Mouse (Mus musculus) liver, embryonic 15.5 days (tissue): ENCODE data around the gene Epn3. TPM values are rescaled to one million over a fixed set of nuclear protein-coding genes. Genes with fewer than 3 reads are reported as not detected.
A peak's percentile ranks its signal among the peaks of the same experiment; 100 is the strongest.

Experiments used
- ATAC-seq: fragments of 200-750 bp; cut with Nextera tagmentation; 2 replicates; pipeline ENCODE4 v1.8.0; 2017; ENCODE audit warnings: moderate number of reproducible peaks, mild to moderate bottlenecking, moderate library complexity; ENCODE audit not compliant: insufficient read depth
- H3K27ac ChIP-seq: fragments of 300-500 bp; sonication (generic); replicated peaks from 2 replicates; pipeline ENCODE4 v1.5.1; 2015; ENCODE audit warnings: mild to moderate bottlenecking, inconsistent platforms
- H3K27me3 ChIP-seq: fragments of 300-500 bp; sonication (generic); 2 replicates; pipeline ENCODE4 v1.6.1; 2015; ENCODE audit warnings: mild to moderate bottlenecking, inconsistent platforms
- H3K36me3 ChIP-seq: fragments of 300-500 bp; sonication (generic); replicated peaks from 2 replicates; pipeline ENCODE4 v1.6.1; 2015; ENCODE audit warnings: moderate library complexity, mild to moderate bottlenecking, inconsistent platforms
- H3K4me1 ChIP-seq: fragments of 300-500 bp; sonication (generic); replicated peaks from 2 replicates; pipeline ENCODE4 v1.6.1; 2015; ENCODE audit warnings: inconsistent platforms
- H3K4me2 ChIP-seq: fragments of 300-500 bp; sonication (generic); 2 replicates; pipeline ENCODE4 v1.6.1; 2015; ENCODE audit warnings: moderate library complexity, mild to moderate bottlenecking, inconsistent platforms
- H3K4me3 ChIP-seq: fragments of 300-500 bp; sonication (generic); replicated peaks from 2 replicates; pipeline ENCODE4 v1.5.1; 2015; ENCODE audit warnings: mild to moderate bottlenecking, inconsistent platforms
- H3K9ac ChIP-seq: fragments of 300-500 bp; sonication (generic); 2 replicates; pipeline ENCODE4 v1.6.1; 2015; ENCODE audit warnings: moderate library complexity, mild to moderate bottlenecking, inconsistent platforms
- H3K9me3 ChIP-seq: fragments of 300-500 bp; sonication (generic); replicated peaks from 2 replicates; pipeline ENCODE4 v1.6.1; 2016; ENCODE audit warnings: inconsistent platforms
- WGBS: fragments of 180-500 bp; shearing (Covaris S2); methylation state at CpG from one replicate; pipeline ENCODE4 v1.1.7; 2015; ENCODE audit warnings: mixed read lengths; ENCODE audit not compliant: insufficient replicate concordance; 5-methylcytosine and 5-hydroxymethylcytosine counted together
- polyA plus RNA-seq: library from polyadenylated mRNA; unstranded; fragments of >200 nt; fragmentation: Nextera tagmentation; extraction: Ambion mirVana; gene quantifications from 2 replicates; pipeline ENCODE4 v1.2.1, GENCODE M21; 2015

The Epn3 gene
- polyA plus RNA-seq, 1 experiment from 2014 or later = 0.09 TPM

DNA sequence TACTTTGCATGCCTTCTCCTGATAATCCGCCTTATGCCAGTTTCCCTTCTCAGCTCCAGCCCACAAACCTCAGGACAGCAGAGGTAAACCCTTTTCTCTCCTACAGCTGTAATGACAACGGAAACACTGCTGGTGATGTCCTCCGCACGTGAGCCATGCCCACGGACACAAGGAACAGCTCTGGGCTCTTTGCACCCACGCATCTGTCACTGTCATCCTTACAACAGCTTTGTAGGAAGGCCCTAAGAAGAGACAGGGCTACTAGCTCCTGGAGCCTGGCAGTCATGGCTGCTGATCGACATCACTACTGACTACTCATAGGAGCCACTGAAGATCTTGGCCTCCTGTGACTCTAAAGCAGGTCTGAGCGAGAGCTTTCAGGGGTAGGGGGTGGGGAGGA lies 33.4 kb upstream of the Epn3 start:
- no peak for ATAC-seq
- Histone ChIP-seq H3K4me2 (no peak overlapping the region), H3K27me3 (no peaks in the 10 kb centered on the region), H3K4me3 (no peak overlapping the region), H3K27ac (no peak overlapping the region), H3K36me3 (no peaks in the 10 kb centered on the region), H3K9me3 (no peaks in the 10 kb centered on the region), H3K4me1 (no peaks in the 10 kb centered on the region), H3K9ac (no peak overlapping the region)
- 61% methylated on average over 8 of the region's 8 CpGs for WGBS

DNA sequence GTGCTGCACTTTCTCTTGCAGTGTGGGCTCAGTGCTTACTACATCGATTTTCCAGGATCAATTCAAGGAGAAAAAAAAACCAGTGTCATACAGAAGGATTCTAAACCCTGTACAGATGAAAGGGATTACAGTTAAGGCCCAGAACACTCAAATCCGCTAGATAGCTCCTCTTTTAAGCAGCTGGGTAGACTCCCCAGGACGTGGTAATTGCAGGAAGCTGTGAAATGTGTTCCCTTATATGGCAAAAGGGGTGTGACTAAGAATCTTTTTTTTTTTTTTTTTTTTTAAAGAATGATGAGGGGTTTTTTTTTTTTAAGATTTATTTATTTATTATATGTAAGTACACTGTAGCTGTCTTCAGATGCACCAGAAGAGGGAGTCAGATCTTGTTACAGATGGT lies 29.1 kb upstream of the Epn3 start:
- ATAC-seq = no peak

DNA sequence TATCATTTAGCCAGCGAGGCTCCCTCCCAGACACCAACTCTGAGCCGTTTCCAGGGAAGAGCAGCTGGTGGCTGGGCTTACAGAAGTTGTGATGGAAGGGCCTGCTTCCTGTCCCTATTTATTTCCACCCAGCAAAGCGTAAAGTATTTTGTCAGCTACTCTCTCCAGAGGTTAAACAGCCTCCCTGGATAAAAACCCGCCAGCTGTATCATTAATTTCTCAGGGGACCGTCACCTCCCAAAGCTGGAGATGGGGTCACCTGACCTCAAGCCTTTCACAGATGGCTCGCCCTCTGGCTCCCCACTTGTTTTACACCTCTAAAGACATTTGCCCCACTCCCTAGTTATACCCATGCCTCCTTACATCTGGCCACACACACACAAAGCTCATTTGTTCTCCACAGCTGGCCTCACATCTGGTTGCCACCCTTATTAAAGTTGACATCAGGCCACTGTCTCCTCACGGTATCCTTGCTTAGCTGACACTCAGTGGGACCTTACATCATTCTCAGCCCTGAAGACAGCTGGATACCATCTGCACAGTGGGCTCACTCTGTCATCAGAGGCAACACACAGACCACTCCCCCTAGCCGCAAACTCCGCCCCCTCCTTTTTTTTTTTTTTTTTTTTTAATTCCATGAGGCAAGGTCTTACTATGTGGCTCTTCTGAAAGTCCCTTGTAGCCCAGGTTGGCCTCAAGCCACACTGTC lies 26.6 kb upstream of the Epn3 start:
- Histone ChIP-seq H3K4me1 (peaks cover 4% of the 10 kb centered on the region), H3K4me2 (no peak overlapping the region), H3K4me3 (no peak overlapping the region), H3K9me3 (no peaks in the 10 kb centered on the region), H3K27ac (no peak overlapping the region), H3K27me3 (peaks cover 14% of the 10 kb centered on the region; the same call in 1 of the 2 replicates), H3K9ac (no peak overlapping the region), H3K36me3 (no peaks in the 10 kb centered on the region)
- no peak for ATAC-seq
- WGBS = 54% methylated on average over 9 of the region's 9 CpGs

More for the DNA sequence above, 29.1 kb upstream of the Epn3 start:
- Histone ChIP-seq H3K27me3 (no peaks in the 10 kb centered on the region), H3K27ac (no peak overlapping the region), H3K4me2 (no peak overlapping the region), H3K9ac (no peak overlapping the region), H3K4me3 (no peak overlapping the region), H3K4me1 (no peaks in the 10 kb centered on the region), H3K9me3 (no peaks in the 10 kb centered on the region), H3K36me3 (no peaks in the 10 kb centered on the region)
- WGBS = 36% methylated on average over 3 of the region's 3 CpGs

DNA sequence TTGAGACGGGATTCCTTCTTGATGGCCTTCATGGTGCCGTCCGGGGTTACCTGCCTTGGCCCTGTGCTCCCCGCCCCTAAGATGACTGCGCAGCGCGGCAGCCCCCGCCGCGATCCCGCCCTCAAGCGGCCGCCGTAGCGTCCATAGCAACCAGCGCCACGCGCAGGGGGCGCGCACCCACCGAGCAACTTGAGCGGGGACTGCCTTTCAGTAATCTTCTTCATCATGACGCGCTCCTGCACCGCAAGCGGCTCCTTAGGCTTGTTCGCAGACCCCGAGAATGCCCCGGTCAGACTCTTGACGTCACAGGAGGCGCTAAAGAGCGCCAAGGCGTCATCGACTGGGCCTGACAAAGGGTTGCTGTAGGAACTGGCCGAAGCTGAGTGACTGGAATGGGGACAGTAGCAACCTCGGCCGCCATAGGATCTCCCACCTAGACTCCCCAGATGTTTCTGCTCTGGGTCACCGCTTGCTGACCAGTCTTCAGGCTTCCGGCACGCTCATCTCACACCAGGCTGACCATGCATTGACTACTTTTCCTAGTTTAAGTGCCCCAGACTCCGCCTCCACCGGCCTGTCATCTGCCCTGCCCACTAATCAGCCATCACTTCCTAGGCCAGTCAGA lies 21.6 kb upstream of the Epn3 start, which contains the start of gene Mycbpap:
Gene Mycbpap, minus strand, starts transcription at position 524 of the 625 bp plus-strand sequence.
- peak within 1 kb of the TSS; percentile 15; the same call in 1 of the 2 replicates for H3K9ac ChIP-seq
- 2% methylated on average over 42 of the region's 42 CpGs for WGBS
- peaks cover 32% of the 10 kb centered on the region for H3K27me3 ChIP-seq

DNA sequence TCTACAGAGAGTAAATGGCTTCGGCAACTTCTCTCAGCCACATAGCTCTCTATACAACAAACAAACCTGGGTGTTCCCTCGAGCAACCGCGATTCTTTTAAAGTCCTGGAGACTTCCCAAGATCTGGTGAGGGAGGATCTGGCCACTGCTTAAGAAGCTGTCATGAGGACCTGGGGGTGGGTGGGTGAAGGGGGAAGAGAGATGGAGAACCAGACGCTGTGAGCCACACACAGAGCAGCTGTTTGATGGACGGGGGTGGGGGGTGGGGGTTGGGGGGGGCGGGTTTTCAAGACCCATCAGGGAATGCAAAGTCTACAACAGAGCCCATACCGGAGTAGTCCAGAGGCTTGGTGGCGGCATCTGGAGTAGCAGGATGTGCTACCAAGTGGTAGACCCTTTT lies 13.7 kb upstream of the Epn3 start:
- no peak overlapping the region for H3K4me3 ChIP-seq
- no peaks in the 10 kb centered on the region for H3K36me3 ChIP-seq
- no peak overlapping the region for H3K4me2 ChIP-seq
- H3K9me3 ChIP-seq = no peaks in the 10 kb centered on the region; the same call in 1 of the 2 replicates
- no peak for ATAC-seq
- WGBS = 44% methylated on average over 9 of the region's 9 CpGs
- H3K9ac ChIP-seq = no peak overlapping the region
- peaks cover 11% of the 10 kb centered on the region; the same call in 1 of the 2 replicates for H3K27me3 ChIP-seq
- H3K4me1 ChIP-seq = no peaks in the 10 kb centered on the region
- H3K27ac ChIP-seq = no peak overlapping the region

More for the DNA sequence above, 21.6 kb upstream of the Epn3 start, which contains the start of gene Mycbpap:
- no peak; the same call in 1 of the 2 replicates for ATAC-seq
- no peaks in the 10 kb centered on the region for H3K36me3 ChIP-seq
- H3K9me3 ChIP-seq = no peaks in the 10 kb centered on the region
- peaks cover 9% of the 10 kb centered on the region for H3K4me1 ChIP-seq
- no peak within 1 kb of the TSS for H3K27ac ChIP-seq
- peak within 1 kb of the TSS; percentile 74 for H3K4me2 ChIP-seq
- H3K4me3 ChIP-seq = peak within 1 kb of the TSS; percentile 55

DNA sequence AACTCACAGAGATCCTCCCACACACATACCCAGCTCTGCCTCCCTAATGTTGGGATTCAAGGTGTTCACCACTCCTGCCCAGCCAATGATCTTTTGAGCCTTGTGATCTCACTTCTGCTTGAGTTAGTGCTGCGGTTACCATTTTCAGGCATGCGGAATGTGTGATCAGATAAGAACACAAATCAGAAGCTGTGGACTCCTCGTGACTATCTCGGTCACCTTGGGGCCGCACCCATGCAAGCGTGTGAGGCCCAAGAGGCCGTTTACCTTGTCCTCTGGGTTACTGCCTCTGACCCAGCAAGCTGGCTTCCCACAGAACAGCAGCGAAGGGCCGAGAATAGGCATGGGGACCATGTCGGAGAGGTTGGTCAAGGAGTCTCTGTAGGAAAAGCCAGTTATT lies 9.2 kb upstream of the Epn3 start:
- ATAC-seq = no peak
- WGBS = 54% methylated on average over 10 of the region's 10 CpGs

DNA sequence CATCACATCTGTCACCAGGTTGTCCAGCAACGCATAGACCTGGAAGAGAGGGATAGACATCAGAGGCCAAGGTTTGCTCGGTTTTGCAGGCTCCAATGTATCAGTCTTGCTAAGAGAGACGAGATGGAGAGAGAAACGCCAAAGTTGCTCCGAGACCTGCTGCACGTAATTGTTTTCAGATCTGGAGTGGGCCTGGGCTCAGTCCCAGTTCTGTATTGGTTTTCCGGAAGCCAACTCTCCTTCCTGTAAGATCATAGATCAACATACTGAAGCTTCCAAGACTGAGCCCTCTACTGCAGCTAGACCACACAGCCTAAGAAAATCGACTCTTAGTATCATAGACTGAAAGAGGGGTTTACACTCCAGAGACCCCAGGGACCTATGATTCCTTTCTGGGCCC lies 1.7 kb upstream of the Epn3 start:
- H3K9me3 ChIP-seq = no peaks in the 10 kb centered on the region
- 70% methylated on average over 8 of the region's 8 CpGs for WGBS
- H3K27me3 ChIP-seq = peaks cover 82% of the 10 kb centered on the region
- H3K9ac ChIP-seq = no peak overlapping the region
- H3K4me2 ChIP-seq = no peak overlapping the region
- ATAC-seq = no peak
- no peaks in the 10 kb centered on the region for H3K4me1 ChIP-seq
- no peak overlapping the region for H3K27ac ChIP-seq
- H3K4me3 ChIP-seq = no peak overlapping the region
- no peaks in the 10 kb centered on the region for H3K36me3 ChIP-seq

More for the DNA sequence above, 9.2 kb upstream of the Epn3 start:
- Histone ChIP-seq H3K9me3 (no peaks in the 10 kb centered on the region; the same call in 1 of the 2 replicates), H3K4me1 (no peaks in the 10 kb centered on the region), H3K9ac (no peak overlapping the region), H3K4me2 (no peak overlapping the region), H3K36me3 (no peaks in the 10 kb centered on the region), H3K4me3 (no peak overlapping the region), H3K27ac (no peak overlapping the region), H3K27me3 (peaks cover 33% of the 10 kb centered on the region)

DNA sequence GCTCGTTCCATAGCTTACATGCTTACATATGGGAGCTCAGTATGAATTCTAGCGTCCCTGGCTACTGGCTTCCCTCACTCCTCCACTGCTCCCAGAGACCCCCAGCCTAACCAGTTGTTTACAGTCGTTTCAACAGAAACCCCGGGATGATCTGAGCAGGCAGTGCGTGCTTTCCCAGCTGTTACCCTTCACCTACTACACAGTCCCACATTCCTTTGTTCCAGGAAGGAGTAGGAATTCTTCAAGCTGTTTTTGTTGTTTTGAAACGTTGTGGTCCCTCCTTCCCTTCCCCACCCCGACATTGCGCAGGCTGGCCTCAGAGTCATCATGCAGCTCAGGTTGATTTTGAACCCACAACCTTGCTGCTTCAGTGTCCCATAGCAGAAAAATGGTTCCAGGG lies 588 bp upstream of the Epn3 start:
- Histone ChIP-seq H3K9ac (no peak overlapping the region), H3K4me1 (no peaks in the 10 kb centered on the region), H3K4me3 (no peak overlapping the region), H3K36me3 (no peaks in the 10 kb centered on the region), H3K4me2 (no peak overlapping the region), H3K27ac (no peak overlapping the region), H3K27me3 (peaks cover 77% of the 10 kb centered on the region), H3K9me3 (no peaks in the 10 kb centered on the region)
- ATAC-seq = no peak
- WGBS = 24% methylated on average over 8 of the region's 8 CpGs

DNA sequence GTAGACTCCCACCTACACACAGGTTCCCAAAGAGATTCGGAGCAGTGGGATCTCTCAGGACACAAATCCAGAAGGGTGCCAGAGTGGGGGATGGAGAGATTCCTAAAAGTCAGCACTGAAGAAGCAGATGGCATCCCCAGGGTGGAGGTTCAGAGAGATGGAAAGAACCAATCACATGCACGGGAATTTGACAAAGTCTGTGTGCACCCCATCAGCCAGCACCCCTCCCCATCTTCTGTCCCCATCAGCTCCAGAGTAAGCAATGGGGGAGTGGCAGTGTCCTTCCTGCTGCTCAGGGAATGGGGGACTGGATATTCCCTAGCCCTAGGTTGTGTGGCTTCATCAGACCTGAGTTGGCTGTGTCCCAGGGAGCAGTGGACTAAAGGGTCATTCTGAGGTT lies 739 bp downstream of the Epn3 start:
- Histone ChIP-seq H3K27ac (no peak overlapping the region), H3K4me2 (no peak overlapping the region), H3K36me3 (no peaks in the 10 kb centered on the region), H3K4me1 (no peaks in the 10 kb centered on the region), H3K27me3 (peaks cover 74% of the 10 kb centered on the region), H3K9me3 (no peaks in the 10 kb centered on the region), H3K9ac (no peak overlapping the region), H3K4me3 (no peak overlapping the region)
- WGBS = 19% methylated on average over 2 of the region's 2 CpGs
- no peak for ATAC-seq

DNA sequence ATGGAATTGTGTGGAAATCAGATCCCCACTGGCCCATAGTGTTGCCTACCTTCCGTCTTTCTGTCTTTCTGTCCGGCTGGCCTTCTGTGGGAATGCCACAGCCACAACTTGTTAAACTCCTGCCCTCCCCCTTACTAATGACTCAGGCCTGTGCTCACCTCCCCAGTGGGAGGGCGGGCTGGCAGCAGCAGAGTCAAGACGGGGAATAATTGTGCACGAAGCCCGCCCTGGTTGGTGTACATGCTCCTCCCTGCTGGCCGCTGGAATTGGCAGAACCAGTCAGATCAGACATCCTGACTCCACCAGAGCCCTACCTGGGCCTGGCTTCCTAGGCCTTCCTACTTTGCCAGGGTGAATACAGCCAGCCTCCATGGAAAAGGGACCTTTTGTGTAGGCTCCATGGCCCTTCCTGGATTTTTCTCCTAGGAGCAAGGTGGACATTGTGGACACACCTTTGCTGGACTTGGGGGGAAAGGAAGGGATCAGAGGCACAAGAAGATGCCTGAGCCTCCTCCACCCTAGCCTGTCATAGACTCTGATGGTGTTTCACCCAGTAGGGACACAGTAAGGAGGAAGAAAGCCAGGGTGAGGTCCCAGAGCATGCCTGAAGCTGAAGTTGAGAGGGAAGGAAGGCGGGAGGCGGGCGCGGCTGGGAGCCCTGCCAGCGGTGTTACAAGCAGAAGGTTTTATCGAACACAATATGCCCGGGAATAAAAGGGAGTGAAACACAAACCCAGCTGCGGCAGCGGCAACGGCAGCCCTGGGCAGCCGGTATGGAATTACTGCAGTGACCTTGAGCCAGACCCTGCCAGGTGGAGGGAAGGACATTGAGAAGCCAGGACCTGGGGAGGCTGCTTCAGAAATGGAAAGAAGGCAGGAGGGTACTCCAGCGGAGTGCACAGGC lies 1.4 kb downstream of the Epn3 start:
- Histone ChIP-seq H3K27ac (no peak overlapping the region), H3K27me3 (peaks cover 72% of the 10 kb centered on the region), H3K4me3 (no peak overlapping the region), H3K36me3 (no peaks in the 10 kb centered on the region), H3K4me2 (no peak overlapping the region), H3K4me1 (no peaks in the 10 kb centered on the region), H3K9ac (no peak overlapping the region), H3K9me3 (no peaks in the 10 kb centered on the region)
- no peak for ATAC-seq
- WGBS = 25% methylated on average over 19 of the region's 19 CpGs

DNA sequence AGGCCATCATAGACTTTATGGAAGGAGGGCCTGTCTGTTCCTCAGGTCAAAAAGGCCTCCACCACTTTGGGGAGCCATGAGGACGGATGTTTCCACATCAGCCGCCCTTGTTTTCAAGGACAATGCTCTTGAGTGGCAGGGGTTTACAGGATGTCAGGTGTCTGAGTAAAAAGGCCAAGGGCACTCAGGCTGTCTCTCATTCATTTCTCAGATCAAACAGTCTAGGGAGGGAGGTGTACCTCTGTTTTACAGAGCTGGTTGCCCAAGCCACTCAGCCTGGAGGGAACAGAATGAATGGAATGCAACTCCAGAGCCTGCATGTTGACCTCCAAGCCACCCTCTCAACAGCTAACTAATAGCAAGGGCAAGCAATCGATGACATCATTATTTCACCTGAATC lies 4.4 kb downstream of the Epn3 start:
- Histone ChIP-seq H3K9ac (no peak overlapping the region), H3K9me3 (no peaks in the 10 kb centered on the region), H3K4me3 (no peak overlapping the region), H3K4me1 (peaks cover 4% of the 10 kb centered on the region; the same call in 1 of the 2 replicates), H3K36me3 (no peaks in the 10 kb centered on the region), H3K4me2 (no peak overlapping the region), H3K27ac (no peak overlapping the region), H3K27me3 (peaks cover 75% of the 10 kb centered on the region)
- 54% methylated on average over 3 of the region's 3 CpGs for WGBS
- ATAC-seq = no peak
